Mouse (Mus musculus): ENCODE measurements around the gene Smad6.

Gene Smad6

DNA sequence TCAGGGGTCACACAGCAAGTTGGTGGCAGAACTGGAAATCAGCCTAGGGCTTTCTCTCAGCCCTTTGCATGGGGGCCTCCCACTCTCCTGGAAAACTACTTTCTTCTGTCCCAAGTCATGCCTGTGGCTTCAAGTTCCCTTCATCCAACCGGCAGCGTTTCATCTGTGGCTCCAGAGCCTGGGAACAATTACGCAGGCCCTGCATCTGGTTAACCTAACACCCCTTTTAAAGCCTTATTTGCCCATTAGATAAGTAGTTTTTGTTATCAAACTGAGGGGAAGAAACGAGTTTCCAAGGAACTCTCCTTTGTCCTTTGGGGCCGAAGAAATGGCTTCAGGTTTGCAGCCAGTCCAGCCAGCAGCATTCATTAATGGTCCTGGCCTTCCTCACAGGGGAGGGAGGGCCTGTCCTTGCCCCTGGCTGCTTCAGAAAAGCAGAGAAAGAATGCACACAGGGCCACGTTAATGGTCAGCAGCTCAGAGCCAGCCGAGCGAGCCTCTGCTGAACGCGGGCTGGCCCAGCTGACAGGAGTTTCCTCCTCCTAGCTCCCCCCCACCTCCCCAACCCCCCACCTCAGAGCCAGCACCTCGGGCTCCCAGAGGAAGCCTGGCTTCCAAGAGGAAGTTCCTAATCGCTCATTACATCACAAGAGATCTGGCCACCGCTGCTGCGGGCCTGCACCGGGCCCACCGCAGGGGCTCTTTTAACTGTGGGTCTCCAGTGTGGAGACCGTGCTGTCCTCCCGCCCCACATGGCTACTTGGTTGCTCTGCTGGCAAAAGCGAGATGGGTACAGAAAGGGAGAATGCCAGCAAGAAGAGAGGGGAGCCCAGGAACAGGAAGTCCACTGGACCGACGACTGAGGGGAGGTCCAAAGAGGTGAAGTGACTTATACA is 61.7 kb downstream of the Smad6 start:
- no peak for DNase-seq (ENCODE audit: low read depth, low spot score)

DNA sequence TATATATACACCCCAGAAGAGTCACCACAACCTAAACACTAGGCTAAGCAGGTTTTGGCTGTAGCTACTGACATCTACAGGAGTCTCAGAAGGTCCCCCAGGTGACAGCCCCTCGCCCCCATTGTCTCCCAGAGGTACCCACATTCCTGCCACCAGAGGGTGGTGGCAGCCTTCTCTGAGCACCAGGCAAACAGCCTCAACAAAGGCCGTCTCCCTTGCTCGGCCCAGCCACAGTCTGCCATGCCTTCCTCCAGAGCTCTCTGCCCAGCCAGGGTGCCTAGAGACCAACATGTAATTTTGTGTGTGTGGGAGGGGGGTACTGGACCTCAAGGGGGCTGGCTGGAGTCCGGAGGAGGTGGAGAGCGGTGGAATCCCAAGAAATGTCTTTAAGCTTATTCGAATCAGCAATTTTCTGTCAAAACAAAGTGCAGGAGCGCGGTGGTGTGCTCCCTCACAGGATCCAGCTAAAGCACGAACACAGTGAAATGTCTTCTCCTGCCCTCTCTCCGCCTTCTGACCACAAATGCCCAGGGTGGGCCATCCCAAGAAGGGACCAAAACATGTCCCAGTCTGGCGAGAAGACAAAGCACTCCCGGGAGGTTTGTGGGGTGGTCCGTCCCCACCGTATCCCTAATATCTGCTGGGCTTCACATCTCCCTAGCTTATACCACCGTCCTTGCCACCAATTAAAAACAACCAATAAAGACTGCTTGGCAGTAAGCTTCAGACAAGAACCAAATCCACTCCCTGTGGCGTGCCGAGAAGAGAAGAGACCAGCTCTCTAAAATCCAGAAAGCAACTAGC is 62.5 kb downstream of the Smad6 start:
- no peak for DNase-seq (ENCODE audit: low read depth, low spot score)

DNA sequence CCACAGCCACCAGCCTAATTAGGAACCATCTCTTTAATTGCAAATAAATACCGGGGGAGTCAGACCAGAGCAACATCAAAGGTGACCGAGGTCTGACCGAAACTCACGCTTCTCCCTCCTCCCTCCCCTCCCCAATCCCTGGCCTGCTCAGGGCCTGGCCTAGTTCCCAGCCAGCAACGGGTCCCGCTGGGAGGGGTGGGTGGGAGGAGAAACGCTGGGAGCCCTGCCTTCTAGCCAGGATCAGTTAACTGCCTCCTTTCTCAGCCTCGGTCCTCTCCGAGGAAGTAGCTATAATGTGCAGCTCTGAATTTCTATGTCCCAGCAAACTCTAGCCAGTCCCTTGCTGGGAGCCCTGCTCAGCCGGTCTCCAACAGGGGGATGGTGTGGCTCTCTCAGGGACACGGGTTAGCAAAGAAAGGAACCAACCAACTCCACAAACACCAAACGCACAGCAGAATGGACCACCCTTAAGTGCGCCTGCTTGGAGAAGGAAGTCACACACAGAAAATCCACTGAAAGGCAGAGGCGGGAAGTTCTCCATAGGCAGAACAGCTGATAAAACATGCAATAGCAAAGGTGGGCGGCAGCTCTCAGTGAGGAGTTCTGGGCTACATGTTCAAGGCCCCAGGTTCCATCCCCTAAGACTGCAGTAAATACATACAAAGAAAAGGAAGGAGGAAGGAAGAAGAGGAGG is 63.4 kb downstream of the Smad6 start:
- no peak for DNase-seq (ENCODE audit: low read depth, low spot score)

DNA sequence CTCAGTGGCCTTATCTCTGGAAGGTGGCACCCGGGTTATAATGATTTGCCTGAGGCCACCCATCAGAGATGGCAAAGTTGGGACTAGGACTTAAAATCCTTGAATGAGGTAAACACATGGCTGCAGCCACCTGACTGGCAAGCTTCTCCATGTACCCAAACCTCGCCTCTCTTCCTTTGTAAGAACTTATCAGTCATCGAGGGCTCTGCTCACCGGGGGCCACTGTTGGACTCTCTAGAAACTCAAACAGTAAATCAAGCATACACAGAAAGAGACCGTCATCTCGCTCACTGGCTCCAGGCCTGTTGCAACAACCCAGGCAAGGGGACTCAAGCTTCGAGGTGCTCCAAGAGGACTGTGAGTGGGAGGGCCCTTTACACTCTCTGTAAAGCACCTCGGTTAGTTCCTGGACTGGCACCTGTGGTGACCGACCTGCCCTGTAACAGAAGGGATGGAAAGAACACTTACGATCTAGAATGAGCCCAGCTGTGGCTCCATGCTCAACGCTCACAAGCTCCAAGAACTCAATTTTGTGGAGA is 64.1 kb downstream of the Smad6 start:
- no peak for DNase-seq (ENCODE audit: low read depth, low spot score)

DNA sequence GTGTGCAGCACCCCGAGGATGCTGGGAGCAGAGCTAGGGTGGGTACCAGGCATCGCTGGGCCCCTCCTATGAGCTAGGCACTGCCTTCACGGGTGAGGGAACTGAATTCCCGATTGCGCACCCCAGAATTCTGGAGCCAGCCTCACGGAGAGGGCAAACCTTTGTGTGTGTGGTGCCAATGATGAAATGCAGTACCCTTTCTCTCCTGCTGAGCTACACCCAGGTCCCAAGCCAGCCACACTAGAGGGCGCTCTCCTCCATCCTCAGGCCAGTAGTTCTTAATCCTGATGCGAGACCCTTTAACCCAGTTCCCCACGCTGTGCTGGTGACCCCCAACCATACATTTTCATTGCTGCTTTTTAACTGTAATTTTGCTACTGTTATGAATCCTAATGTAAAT is 65.8 kb downstream of the Smad6 start:
- peak; percentile 77 for DNase-seq (ENCODE audit: low read depth, low spot score)

DNA sequence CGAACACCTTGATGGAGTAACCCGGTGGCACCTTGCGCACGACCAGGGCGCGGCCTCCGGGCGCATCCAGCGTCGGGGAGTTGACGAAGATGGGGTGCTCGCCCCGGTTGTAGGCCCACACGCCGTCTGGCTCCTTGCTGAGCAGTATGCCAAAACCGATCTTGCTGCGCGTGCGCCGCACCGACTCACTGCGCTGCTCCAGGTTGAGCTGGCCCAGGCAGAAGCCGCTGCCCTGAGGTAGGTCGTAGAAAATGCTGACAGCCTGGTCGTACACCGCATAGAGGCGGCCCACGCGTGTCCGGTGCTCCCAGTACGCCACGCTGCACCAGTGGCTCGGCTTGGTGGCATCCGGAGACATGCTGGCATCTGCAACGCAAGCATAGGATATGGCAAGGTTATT is 68.2 kb downstream of the Smad6 start:
- no peak for DNase-seq (ENCODE audit: low read depth, low spot score)

DNA sequence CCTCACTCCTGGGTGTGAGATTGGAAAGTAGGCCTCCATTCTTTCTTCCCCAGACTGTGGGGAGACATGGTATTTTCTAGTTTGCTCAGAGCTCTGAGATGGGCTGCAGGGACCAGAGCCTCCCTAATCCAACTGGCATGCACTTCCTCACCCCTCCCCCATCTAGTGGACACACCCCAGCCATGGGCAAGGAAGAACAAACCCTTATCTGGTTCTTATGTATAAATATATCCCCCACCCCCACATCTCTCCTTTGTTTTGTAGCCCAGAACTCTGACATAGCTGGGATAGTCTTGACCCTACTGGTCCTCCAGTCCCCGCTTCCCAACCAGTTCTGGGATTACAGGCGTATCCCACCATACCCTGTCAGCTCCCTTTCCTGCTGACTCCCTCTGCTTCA is 69.3 kb downstream of the Smad6 start:
- no peak for DNase-seq (ENCODE audit: low read depth, low spot score)

DNA sequence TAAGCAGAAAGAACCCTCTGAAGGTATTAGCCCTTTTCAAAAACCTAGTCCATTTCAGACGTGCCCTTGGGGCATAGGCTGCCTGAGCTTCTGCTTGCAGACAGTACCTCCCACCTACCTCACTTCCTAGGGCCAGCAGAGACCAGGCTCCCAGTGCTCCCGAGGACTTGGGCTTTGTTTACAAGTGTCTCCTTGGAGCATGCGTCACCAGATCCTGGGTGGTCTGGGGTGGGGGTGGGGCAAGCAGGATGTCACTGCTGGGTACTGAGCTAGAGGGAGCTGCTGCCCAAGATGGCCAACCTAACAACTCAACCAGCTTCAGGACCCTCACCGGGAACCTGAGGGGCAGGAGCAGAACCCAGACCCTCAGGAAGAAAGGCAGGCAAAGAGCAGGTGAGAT is 71.5 kb downstream of the Smad6 start:
- DNase-seq (ENCODE audit: low read depth, low spot score): no peak

DNA sequence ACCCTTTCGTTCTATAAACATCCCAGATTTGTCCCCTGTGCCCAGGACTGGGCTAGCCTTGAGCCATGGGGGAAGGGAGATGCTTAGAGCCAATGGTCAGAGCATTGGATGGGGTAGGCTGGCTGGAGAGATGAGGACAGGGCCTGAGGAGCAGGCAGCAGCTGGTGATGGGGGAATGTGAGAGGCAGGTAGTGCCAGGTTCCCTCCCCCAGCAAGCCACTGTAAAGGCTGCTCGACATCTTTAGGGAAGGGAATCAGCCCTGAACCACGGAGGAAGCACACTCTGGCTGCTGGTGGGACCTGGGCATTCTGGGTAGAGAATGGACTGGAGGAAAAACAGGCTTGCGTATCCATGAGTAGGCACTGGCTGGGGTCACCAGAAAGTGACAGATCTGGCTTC is 72.5 kb downstream of the Smad6 start:
- DNase-seq (ENCODE audit: low read depth, low spot score): no peak

DNA sequence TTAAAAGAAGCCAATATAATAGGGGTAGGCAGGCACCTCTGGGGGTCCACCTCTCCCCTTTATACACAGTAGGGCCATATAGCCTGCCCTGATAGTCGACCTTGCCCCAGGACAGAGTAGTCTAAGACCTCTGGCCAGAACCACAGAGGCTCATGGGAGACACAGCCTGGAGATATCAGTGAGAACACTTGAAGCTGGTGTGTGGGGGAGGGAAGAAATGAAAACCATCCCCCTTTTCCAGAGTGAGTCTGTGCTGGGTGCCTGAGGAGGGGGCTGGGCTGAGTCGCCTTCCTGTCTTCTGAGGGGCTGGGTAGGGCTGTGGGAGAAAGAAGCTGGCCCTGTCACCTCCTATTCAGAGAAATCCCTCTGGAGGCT is 79.3 kb downstream of the Smad6 start:
- DNase-seq (ENCODE audit: low read depth, low spot score): no peak

DNA sequence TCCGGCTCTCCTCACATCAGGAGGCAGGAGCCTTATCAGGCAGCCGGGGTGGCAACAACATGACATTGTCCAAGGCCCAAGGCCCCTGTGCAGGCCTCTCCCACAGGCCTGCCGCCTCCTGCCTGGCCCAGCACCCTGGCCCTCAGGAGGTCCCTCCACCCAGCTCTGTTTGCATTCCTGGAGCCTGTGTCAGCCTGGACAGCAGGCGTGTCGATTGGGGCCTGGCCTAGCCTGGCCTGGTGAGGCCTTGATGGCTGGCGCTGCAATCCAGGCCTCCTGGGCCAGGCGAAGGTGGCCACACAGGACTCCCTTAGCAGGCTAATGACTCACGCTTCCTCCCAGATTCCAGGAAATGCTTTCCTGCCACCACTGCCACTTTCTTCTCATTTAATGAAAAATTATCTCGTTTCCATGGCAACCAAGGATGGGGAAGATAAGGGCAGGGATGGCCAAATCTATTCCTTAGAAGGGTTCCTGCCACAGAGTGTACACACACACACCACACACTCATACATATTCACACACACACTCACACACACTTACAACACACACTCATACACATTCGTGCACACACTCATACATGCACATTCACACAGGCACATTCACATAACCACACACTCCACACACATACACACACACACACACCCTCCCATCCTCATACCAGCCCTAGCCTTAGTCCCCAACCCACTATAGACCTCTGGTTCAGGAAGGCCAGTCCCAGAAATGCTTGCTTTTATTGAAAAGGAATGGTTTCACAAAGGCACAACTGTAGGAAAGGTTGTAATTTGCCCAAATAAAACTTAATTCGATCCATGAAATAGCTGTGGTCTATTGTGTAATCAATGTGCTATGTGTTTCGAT is 79.9 kb downstream of the Smad6 start:
- no peak for DNase-seq (ENCODE audit: low read depth, low spot score)

DNA sequence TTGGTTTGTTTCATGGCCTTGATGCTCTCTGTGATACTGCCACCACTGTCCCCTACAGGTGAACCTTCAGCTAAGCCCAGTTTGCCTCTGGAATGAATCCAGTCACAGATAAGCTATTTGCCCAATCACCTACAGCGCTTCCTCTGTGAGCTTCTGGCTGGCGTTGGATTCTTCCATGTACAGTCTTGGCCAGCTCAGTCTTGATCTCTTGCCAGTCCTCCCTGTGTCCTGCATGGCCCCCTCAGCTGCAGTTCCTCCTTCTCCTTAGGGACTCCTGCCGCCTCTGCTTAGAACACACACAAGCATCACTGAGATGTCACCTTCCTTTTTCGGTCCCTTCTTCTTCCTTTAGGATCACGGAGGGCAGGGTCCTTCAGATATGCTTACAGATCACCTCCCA is 85.6 kb downstream of the Smad6 start:
- DNase-seq (ENCODE audit: low read depth, low spot score): no peak

DNA sequence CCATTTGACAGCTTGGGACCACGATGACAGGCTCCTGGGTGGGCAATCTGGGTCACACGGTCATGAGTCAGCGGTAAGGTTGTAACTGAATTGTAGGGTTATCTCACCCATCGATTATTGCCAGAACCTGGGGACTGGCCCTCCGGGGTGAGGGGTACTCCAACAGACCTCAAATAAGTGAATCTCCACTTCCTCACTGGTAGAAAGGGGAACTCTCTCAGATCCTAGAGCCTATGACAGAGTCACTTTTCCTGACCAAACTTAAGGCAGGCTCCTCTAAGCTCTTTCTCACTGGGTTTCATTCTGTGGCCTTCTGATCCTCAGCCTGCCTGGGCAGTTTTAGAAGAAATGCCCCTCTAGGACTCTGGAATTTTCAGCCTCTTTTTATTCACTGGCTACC is 88.8 kb downstream of the Smad6 start:
- DNase-seq (ENCODE audit: low read depth, low spot score): no peak

DNA sequence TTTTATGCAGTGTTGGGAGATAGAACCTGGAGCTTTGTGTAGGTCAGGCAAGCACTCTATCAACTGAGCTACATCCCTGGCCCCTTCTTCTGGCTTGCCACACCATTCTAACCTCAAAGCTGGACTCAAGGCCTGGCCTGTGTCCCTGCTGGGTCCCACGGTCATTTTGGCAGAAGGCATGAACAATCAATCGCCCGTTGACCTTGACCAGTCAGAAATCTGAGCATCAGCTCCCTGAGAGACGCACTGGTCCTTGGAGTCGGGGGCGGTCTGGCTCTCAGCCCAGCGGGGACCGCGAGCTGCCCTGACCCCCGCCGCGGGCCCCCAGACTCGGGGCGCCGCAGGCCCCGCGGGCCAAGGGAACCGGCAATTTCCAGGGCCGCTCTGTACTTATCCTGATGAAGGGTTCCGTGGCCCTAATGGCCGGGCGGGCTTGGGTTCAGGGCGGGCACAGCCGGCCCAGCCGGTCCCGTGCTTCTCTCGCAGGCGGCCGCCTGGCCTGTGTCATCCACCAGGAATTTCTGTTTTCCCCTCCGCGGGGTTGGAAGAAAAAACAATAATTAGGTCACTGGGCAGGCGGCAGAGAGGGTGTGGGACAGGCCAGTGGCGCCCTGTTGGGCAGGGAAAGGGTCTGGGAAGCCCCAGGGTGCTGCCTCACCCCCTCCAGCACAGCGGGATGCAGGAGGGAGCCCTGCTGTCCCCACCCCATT is 94.4 kb downstream of the Smad6 start:
- DNase-seq (ENCODE audit: low read depth, low spot score): no peak

DNA sequence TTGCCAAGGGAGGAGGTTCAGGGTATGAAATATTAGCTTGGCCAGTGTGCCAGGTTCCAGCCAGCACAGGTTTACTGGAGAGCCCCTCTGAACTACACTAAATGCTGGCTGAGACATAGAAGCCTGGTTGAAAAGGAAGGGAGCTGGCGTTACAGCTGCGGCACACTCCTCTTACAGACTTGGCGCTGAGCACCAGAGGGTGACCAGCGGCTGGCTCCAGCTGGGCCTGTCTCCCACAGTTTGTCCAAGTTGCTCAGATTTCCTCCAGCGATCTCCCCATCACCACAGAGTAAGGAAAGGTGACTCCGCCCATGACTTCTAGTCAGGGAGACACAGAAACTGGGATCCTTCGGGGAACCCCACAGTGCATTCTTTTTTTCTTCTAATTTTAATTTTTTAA is 95.5 kb downstream of the Smad6 start:
- no peak for DNase-seq (ENCODE audit: low read depth, low spot score)

DNA sequence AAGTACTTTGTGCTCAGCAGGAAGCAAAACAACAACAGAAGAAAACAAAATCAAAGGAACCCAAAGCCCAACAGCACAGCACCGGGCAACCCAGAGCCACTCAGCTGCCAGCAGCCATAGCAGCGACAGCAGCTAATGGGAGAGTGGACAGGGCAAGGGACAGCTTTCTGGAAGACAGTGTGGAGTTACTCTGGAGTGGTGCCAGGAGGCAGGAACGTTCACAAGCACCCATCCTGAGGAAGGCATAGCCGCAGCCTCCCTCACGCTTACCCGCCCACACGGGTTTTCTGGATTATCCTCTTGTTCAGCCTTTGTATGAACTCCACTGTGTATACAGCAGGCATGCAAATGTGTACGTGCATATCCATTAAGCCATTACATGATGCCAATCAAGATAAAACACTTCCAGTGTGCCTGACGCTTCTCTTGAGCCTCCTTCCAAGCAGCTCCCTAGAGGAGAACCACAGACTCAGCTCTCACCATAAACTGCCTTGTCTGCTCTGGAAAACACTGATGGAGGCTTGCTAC is 98.6 kb downstream of the Smad6 start:
- DNase-seq (ENCODE audit: low read depth, low spot score): no peak

DNA sequence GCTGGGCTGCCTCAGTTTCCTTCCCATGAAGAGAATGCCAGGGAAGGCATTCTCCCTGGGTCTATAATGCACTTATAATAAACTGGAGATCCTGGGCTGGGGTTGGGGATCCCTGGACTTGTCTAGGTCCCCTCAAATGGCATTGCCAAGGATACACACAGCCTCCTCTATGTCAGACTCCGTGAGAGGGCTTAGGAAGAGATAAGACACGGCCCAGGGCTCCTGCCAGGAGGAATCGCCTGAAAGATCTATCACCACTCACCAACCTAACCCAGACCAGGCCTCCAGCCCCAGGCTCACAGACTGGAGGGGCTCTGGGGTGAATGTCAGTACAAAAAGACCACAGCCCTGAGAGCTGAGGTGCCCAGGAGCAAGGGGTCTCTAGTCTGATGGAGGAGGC is 102.2 kb downstream of the Smad6 start:
- DNase-seq (ENCODE audit: low read depth, low spot score): no peak

DNA sequence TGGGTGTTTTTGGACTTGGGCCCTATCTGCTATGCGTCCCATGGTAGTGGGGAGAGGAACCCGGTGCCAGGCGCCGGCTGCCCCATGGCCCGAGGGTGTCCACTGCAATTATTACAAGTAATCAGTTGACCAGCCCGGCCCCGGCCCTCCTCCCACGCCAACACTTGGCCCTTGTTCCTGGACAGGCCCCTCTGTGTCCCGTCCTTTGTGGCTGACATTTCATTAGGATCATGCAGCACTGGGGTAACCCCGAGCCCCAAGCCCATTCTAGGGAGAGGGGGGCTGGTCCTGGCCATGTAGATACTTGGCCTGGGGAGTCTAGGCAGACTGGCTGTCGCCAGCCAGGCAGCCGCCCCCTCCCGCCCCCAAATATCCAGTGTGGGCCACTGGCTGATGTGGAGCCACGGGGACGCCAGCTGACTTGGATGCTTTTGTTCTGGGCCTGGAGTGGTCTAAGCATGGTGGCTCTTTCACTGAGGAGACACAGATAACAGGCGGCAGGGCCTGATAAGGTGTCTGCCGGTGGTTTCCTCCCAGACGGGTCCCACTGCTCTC is 102.8 kb downstream of the Smad6 start:
- DNase-seq (ENCODE audit: low read depth, low spot score): no peak

DNA sequence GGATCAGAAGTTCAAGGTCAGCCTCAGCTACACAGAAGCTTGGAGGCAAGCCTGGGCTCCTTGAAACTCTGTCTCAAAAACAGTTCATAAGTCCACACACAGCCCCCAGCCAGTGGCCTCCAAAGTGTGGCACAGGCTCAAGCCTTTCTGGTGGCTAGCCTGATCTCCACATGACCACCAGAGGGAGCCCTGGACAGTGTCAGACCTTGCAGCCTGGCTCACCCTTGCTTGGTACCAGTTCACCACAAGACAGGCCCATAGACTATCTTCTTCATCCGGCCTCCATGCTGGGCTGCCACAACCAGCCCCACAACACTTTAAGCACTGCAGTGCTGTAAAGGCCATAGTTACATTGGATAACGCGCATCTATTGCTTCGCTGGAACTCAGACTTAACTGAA is 103.6 kb downstream of the Smad6 start:
- peak; percentile 71 for DNase-seq (ENCODE audit: low read depth, low spot score)

DNA sequence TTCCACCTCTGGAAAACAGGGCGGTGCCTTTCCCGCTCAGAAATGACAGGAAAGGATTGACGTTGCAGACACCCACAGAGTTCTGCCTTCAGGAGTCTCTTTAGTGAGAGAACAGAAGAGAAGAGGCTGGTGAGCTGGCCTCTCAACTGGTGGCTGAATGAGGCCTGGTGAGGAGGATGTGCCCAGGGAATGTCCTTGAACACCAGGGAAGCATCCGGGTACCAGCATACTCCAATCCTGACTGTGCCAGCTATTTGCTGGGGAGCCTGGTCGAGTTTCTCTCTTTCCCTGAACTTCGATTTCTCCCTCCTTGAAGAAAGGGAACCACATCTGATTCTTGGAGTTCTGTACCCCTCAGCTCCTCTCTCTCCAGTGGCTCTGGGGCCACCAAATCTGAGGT is 105.4 kb downstream of the Smad6 start:
- no peak for DNase-seq (ENCODE audit: low read depth, low spot score)
